Mouse (Mus musculus) G1E (cell line): ENCODE data around the gene Lrrc42. TPM values are rescaled to one million over a fixed set of nuclear protein-coding genes. Genes with fewer than 3 reads are reported as not detected.

Source experiments
- ATAC-seq: 2 replicates; pipeline ENCODE4 v1.8.0; 2016; ENCODE audit warnings: mild to moderate bottlenecking; ENCODE audit not compliant: insufficient number of reproducible peaks, poor library complexity, low FRiP score, severe bottlenecking; ENCODE audit errors: extremely low read depth
- DNase-seq: peaks from one replicate; pipeline ENCODE4 v3.0.0; 2012; ENCODE audit warnings: low spot score
- H3K27me3 ChIP-seq: 2 replicates; pipeline ENCODE4 v1.6.1; 2012; ENCODE audit warnings: mild to moderate bottlenecking, low read length, inconsistent platforms; ENCODE audit not compliant: insufficient read depth
- H3K36me3 ChIP-seq: replicated peaks from 2 replicates; pipeline ENCODE3; 2012; ENCODE audit warnings: mild to moderate bottlenecking, inconsistent platforms
- H3K4me1 ChIP-seq: 2 replicates; pipeline ENCODE4 v1.6.1; 2012; ENCODE audit warnings: low read depth, low read length, inconsistent platforms, mixed read lengths; ENCODE audit not compliant: insufficient read depth
- H3K4me3 ChIP-seq: 2 replicates; pipeline ENCODE4 v1.5.1; 2012; ENCODE audit warnings: low read depth, mild to moderate bottlenecking, inconsistent platforms, low read length, moderate library complexity, mixed read lengths
- H3K9me3 ChIP-seq: replicated peaks from 2 replicates; pipeline ENCODE4 v1.6.1; 2012; ENCODE audit warnings: inconsistent platforms
- CTCF ChIP-seq: IDR thresholded peaks from 2 replicates; pipeline ENCODE4 v1.5.1; 2012; ENCODE audit warnings: low read depth, low read length, inconsistent platforms, mixed read lengths
- GATA1 ChIP-seq: IDR thresholded peaks from 2 replicates; pipeline ENCODE4 v1.6.1; 2012; ENCODE audit warnings: borderline replicate concordance, low read length, inconsistent platforms, mixed read lengths
- GATA2 ChIP-seq: IDR thresholded peaks from 2 replicates; pipeline ENCODE4 v1.6.1; 2012; ENCODE audit warnings: low read depth, low read length, inconsistent platforms, borderline replicate concordance
- POLR2AphosphoS5 ChIP-seq: IDR thresholded peaks from 2 replicates; pipeline ENCODE4 v1.6.1; 2012; ENCODE audit warnings: low read depth, low read length, inconsistent platforms; ENCODE audit not compliant: insufficient replicate concordance
- TAL1 ChIP-seq: conservative IDR thresholded peaks from 2 replicates; pipeline ENCODE4 v1.6.1; 2012; ENCODE audit warnings: low read depth, low read length, inconsistent platforms, mixed read lengths
- polyA plus RNA-seq: library from polyadenylated mRNA; stranded (reverse); fragments of >175 nt; gene quantifications from 2 replicates; pipeline ENCODE4 v1.2.3, GENCODE M21; 2012
- total RNA-seq, 2 experiments: library from RNA; stranded (forward) in 1 of 2; stranded (reverse) in 1 of 2; fragments of 200-1000 nt in 1 of 2; fragments of >200 nt in 1 of 2; fragmentation: Nextera tagmentation in 1 of 2; gene quantifications; 2 replicates each; pipeline ENCODE4 v1.2.3; 2014 to 2017

Gene Lrrc42
- total and polyA plus RNA-seq, 3 experiments, result 13.1 to 23.9 (median 13.9) TPM

DNA sequence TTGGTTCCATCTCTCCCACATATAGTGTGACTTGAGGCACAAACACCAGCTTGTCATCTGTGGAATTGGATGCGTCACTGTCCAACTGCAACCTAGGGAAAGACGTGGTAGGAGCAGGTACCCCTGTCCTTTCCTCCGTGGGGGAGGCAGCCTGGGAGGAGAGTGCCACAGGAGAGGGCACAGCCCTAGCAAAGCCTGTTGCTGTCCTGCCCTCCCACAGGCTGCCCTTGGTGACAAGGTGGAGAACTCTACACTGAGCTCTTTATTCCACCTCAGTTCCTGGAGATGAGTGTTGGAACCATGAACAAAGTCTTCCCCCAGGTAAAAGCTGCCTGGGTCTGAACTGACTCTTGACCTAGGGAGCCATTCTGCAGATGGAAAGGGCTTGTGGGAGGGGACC is 44.5 kb downstream of the Lrrc42 start, which contains the start of gene Ldlrad1:
Gene Ldlrad1 (plus strand): TSS at position 301 of the 400 bp plus-strand sequence.
- Histone ChIP-seq H3K9me3 (no peaks in the 10 kb centered on the region), H3K4me3 (no peak within 1 kb of the TSS), H3K27me3 (no peaks in the 10 kb centered on the region; the same call in 1 of the 2 replicates), H3K4me1 (peaks cover 40% of the 10 kb centered on the region), H3K36me3 (peaks cover 60% of the 10 kb centered on the region)
- no peak for DNase-seq
- TF ChIP-seq GATA1, result no peak
- no peak for TF ChIP-seq CTCF
- no peak for TF ChIP-seq TAL1
- ATAC-seq, result no peak

DNA sequence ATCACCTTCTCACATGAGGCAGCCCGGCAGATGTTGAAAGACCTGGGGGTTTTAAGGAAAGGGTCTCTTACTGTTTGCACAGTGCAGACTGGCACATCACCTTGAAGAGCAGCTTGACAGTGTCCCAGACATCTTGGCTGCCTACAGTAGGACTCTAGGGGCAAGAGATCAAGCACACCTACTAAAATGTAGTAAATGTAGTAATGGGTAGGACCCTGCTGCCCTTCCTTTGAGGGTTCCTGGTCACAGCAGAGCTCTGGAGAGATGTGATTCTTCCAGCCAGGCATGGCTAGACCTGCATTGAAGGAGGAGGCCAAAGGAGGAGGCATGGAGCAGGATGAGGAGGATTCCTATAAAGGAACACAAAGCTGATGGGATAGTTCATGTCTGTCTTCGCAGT is 46.3 kb downstream of the Lrrc42 start:
- DNase-seq (no peak), ATAC-seq (no peak)
- TF ChIP-seq POLR2AphosphoS5 (no peak), GATA1 (no peak), GATA2 (no peak), CTCF (no peak), TAL1 (no peak)
- Histone ChIP-seq H3K9me3 (no peaks in the 10 kb centered on the region), H3K27me3 (no peaks in the 10 kb centered on the region), H3K4me3 (no peak overlapping the region), H3K4me1 (peaks cover 41% of the 10 kb centered on the region), H3K36me3 (peaks cover 79% of the 10 kb centered on the region)

DNA sequence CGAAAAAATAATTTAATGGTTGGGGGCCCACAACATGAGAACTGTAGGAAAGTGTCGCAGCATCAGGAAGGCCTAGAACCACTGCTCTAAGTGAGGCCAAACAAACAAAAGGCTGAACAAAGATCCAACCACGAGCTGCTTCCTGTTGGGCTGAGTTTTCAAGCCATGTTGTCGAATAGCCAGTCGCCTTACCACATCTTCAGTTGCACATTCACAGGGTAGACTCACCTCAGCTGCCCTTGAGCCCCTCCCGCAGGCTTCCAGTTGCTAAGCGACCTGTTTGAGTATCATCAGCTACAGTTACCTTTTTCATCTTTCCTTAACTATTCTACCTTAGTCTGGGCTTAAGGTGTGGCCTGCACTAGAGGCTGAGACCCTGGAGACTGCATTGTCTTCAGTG is 50.3 kb downstream of the Lrrc42 start:
- no peaks in the 10 kb centered on the region for H3K9me3 ChIP-seq
- peaks cover 14% of the 10 kb centered on the region for H3K4me1 ChIP-seq
- DNase-seq (no peak), ATAC-seq (no peak)
- no peak for TF ChIP-seq POLR2AphosphoS5
- TF ChIP-seq GATA1, result no peak
- no peak for TF ChIP-seq CTCF
- TF ChIP-seq TAL1, result no peak
- no peak for TF ChIP-seq GATA2
- H3K36me3 ChIP-seq, result peaks cover 99% of the 10 kb centered on the region
- no peak overlapping the region for H3K4me3 ChIP-seq
- H3K27me3 ChIP-seq, result no peaks in the 10 kb centered on the region

DNA sequence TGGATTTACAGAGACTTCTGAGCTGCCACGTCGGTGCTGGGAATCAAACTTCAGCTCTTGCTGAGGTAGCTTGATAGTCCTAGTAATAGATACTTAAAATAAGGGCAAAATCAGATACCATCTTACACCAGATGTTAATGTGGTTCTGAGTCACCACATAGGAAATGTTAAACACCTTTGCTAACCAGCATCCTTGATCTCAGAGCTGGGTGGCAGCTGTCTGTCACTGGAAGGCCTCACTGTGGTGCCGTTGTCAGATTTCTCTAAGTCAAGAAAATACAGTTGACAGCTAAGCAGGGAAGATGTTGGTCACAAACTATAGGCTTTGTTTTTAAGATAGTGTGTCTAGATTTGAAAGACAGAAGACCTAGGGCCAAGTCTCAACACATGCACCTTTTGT is 51.6 kb downstream of the Lrrc42 start:
- Histone ChIP-seq H3K9me3 (no peaks in the 10 kb centered on the region), H3K4me1 (peaks cover 14% of the 10 kb centered on the region), H3K36me3 (peaks cover 99% of the 10 kb centered on the region), H3K27me3 (no peaks in the 10 kb centered on the region), H3K4me3 (no peak overlapping the region)
- TF ChIP-seq GATA1, result no peak
- no peak for TF ChIP-seq POLR2AphosphoS5
- TF ChIP-seq GATA2, result no peak
- no peak for TF ChIP-seq TAL1
- no peak for TF ChIP-seq CTCF
- ATAC-seq, result no peak
- DNase-seq, result no peak

DNA sequence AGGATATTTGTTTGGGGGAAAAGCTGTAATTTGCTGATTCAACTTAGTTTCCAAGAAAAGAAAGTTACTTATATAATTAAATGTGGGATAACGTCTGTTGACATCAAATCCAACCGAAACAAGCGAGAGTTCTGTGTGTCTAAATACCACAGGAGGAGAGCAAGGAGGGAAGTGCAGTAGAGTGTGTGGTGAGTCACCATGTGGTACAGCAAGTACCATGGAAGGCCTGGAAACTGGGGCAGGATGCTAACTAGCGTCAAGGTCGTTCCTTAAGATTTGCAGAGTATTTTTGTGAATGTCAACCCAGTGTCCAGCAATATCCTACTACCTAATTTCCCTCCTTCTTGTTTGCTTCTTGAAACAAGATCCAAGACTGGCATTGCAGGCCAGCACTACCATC is 55.3 kb downstream of the Lrrc42 start:
- Histone ChIP-seq H3K36me3 (peaks cover 93% of the 10 kb centered on the region), H3K4me3 (no peak overlapping the region), H3K9me3 (no peaks in the 10 kb centered on the region), H3K27me3 (no peaks in the 10 kb centered on the region), H3K4me1 (peaks cover 12% of the 10 kb centered on the region)
- ATAC-seq, result no peak
- no peak for DNase-seq
- no peak for TF ChIP-seq CTCF
- no peak for TF ChIP-seq GATA2
- no peak for TF ChIP-seq TAL1
- no peak for TF ChIP-seq GATA1
- no peak for TF ChIP-seq POLR2AphosphoS5

DNA sequence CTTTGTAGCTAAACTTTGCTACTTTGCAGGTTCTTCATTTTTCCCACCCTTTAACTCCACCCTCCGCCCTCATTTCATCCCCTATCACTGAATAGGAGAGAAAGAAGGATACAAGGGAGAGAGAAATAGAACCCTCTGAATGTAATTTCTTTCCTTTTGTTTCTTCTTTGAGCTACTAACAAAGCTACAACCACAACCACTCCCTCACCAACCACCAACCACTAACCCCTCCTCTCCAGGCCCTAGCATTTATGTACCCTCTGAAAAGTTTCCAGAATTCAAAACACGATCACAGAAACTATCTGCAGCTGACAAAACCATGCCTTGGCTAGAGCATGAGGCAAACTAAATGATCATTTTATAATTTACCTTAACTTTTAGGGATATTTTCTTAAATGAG is 56.9 kb downstream of the Lrrc42 start:
- ATAC-seq (no peak), DNase-seq (no peak)
- Histone ChIP-seq H3K9me3 (no peaks in the 10 kb centered on the region), H3K36me3 (peaks cover 91% of the 10 kb centered on the region), H3K27me3 (no peaks in the 10 kb centered on the region), H3K4me3 (no peak overlapping the region), H3K4me1 (no peaks in the 10 kb centered on the region)
- TF ChIP-seq GATA2 (no peak), CTCF (no peak), TAL1 (no peak), GATA1 (no peak), POLR2AphosphoS5 (no peak)
